Comparison of ENCODE assay signal across 9 mouse cellular contexts in genomic region chr10:81410350-81410749, GRCm38 (mm10). TPM values are rescaled to one million over a fixed set of nuclear protein-coding genes. Genes with fewer than 3 reads are reported as not detected.
DNase-seq lines count a peak whose midpoint lies in the region; ATAC-seq and TF ChIP-seq lines count a peak whose summit lies in the region.
"Had no signal": no experiment of that assay in that cellular context is flagged by ENCODE, and none has a peak within 500 bp of the region (broad histone marks: within the 10 kb centered on the region; RNA-seq: fewer than 3 reads in every experiment).

No protein-coding gene starts in this region.

- ATAC-seq in intestine, embryonic 16.5 days = no peak
- no peak for ATAC-seq in neural tube, embryonic 12.5 days (ENCODE audit: low FRiP score, low read depth)

- peak overlapping the region; percentile 97 for H3K27ac ChIP-seq in left cerebral cortex, adult 2 months
- peak overlapping the region; percentile 91 for H3K27ac ChIP-seq in intestine, embryonic 16.5 days (ENCODE audit: low read length)
- no peak overlapping the region for H3K27ac ChIP-seq in neural tube, embryonic 12.5 days

- H3K4me1 ChIP-seq in intestine, embryonic 16.5 days (ENCODE audit: control insufficient read depth, insufficient read depth, low read length) = peaks cover 88% of the 10 kb centered on the region
- peaks cover 77% of the 10 kb centered on the region for H3K4me1 ChIP-seq in neural tube, embryonic 12.5 days

- no peak overlapping the region for H3K4me2 ChIP-seq in intestine, embryonic 16.5 days (ENCODE audit: low read depth, low read length)
- H3K4me2 ChIP-seq in neural tube, embryonic 12.5 days (replicated peaks) = peak overlapping the region; percentile 14

- H3K27me3 ChIP-seq in intestine, embryonic 16.5 days (replicated peaks; ENCODE audit: control insufficient read depth, insufficient read depth, low read length) = peaks cover 4% of the 10 kb centered on the region; the same call in 1 of the 2 replicates
- peaks cover 23% of the 10 kb centered on the region for H3K27me3 ChIP-seq in neural tube, embryonic 12.5 days (replicated peaks)

- no peaks in the 10 kb centered on the region for H3K9me3 ChIP-seq in intestine, embryonic 16.5 days (ENCODE audit: control insufficient read depth, low read length)
- no peaks in the 10 kb centered on the region for H3K9me3 ChIP-seq in neural tube, embryonic 12.5 days

- no peak for TF ChIP-seq CTCF in left cerebral cortex, adult 2 months (IDR thresholded peaks at IDR 0.05)

- peaks cover 13% of the 10 kb centered on the region for H3K36me3 ChIP-seq in intestine, embryonic 16.5 days (ENCODE audit: control insufficient read depth, insufficient read depth, low read length)
- H3K36me3 ChIP-seq in neural tube, embryonic 12.5 days = peaks cover 7% of the 10 kb centered on the region

- DNase-seq in adrenal gland, adult (ENCODE audit: inconsistent age in 2 of 2, low spot score in 1 of 2) = peak; percentile 44 to 62
- DNase-seq in adrenal gland, postnatal 14 days = no peak
- no peak for DNase-seq in left cerebral cortex, adult 2 months (ENCODE audit: extremely low spot score in 1 of 2, low spot score in 2 of 2)
- no peak for DNase-seq in left cerebral cortex, postnatal 10 days (ENCODE audit: extremely low spot score in 1 of 2, low spot score in 2 of 2)
- no peak for DNase-seq in right cerebral cortex, adult 2 months (ENCODE audit: low spot score in 2 of 2)
- no peak for DNase-seq in frontal cortex, postnatal 25 days (ENCODE audit: low spot score in 2 of 2)

- H3K4me3 ChIP-seq in left cerebral cortex, adult 2 months = no peak overlapping the region
- H3K4me3 ChIP-seq in intestine, embryonic 16.5 days (ENCODE audit: low read length) = no peak overlapping the region
- H3K4me3 ChIP-seq in neural tube, embryonic 12.5 days = no peak overlapping the region

- intact Hi-C loops in left cerebral cortex, adult 2 months (cut with DNase I) = no loop called here
- intact Hi-C loops in left cerebral cortex, postnatal 10 days (cut with DNase I) = no loop called here

- 0 out of 2 replicates have a peak overlapping the region, but pooled peaks have one; percentile 30 for H3K9ac ChIP-seq in intestine, embryonic 16.5 days (ENCODE audit: low read depth, low read length)
- H3K9ac ChIP-seq in neural tube, embryonic 12.5 days = 0 out of 2 replicates have a peak overlapping the region, but pooled peaks have one; percentile 35

- WGBS in intestine, embryonic 16.5 days = 67% methylated on average over 4 of the region's 4 CpGs
- WGBS in neural tube, embryonic 12.5 days = 67% methylated on average over 4 of the region's 4 CpGs

RNA-seq across cellular contexts. Expression of gene Smim24, which starts 17.5 kb away (rescaled TPM):
- total RNA-seq in adrenal gland, postnatal 14 days (2021) = 0.94 and 1.9 TPM in 2 replicates
- 1 to 10 TPM; 1.3 to 1.4 TPM for total RNA-seq in left cerebral cortex, adult 2 months (2021)
- 1 to 10 TPM; 2.0 to 2.2 TPM for total RNA-seq in left cerebral cortex, postnatal 10 days (2021)
- polyA plus RNA-seq in intestine, embryonic 16.5 days (2015; fragmentation: Nextera tagmentation; extraction: Ambion mirVana) = 426 and 504 TPM in 2 replicates
- polyA plus RNA-seq in neural tube, embryonic 12.5 days (2016; fragmentation: Nextera tagmentation; extraction: Ambion mirVana) = 2.1 and 2.7 TPM in 2 replicates

RNA-seq across cellular contexts. Expression of gene Gm48552, which starts 21.5 kb away (rescaled TPM):
- total RNA-seq in adrenal gland, postnatal 14 days (2021) = 0.64 and 2.1 TPM in 2 replicates
- 1 to 10 TPM; 5.1 to 7.1 TPM for total RNA-seq in left cerebral cortex, adult 2 months (2021)
- 1 to 10 TPM; 2.5 to 3.5 TPM for total RNA-seq in left cerebral cortex, postnatal 10 days (2021)
- polyA plus RNA-seq in intestine, embryonic 16.5 days (2015; fragmentation: Nextera tagmentation; extraction: Ambion mirVana) = 0.55 and 1.8 TPM in 2 replicates
- polyA plus RNA-seq in neural tube, embryonic 12.5 days (2016; fragmentation: Nextera tagmentation; extraction: Ambion mirVana) = 2.3 and 2.5 TPM in 2 replicates
- total RNA-seq: hematopoietic stem cell, adult 5-6 weeks had no signal

RNA-seq across cellular contexts. Expression of gene Gm48551, which starts 26.1 kb away (rescaled TPM):
- total RNA-seq in adrenal gland, postnatal 14 days (2021) = 0.48 and 1.6 TPM in 2 replicates
- total RNA-seq in left cerebral cortex, adult 2 months (2021) = 1 to 10 TPM; 2.0 to 3.4 TPM
- 1 to 10 TPM; 3.4 to 5.0 TPM for total RNA-seq in left cerebral cortex, postnatal 10 days (2021)
- 2.9 and 3.7 TPM in 2 replicates for polyA plus RNA-seq in intestine, embryonic 16.5 days (2015; fragmentation: Nextera tagmentation; extraction: Ambion mirVana)
- polyA plus RNA-seq in neural tube, embryonic 12.5 days (2016; fragmentation: Nextera tagmentation; extraction: Ambion mirVana) = 5.0 and 5.3 TPM in 2 replicates

RNA-seq across cellular contexts. Expression of gene Dohh, which starts 26.1 kb away (rescaled TPM):
- 52.6 and 55.6 TPM in 2 replicates for total RNA-seq in adrenal gland, postnatal 14 days (2021)
- total RNA-seq in left cerebral cortex, adult 2 months (2021) = 10 to 100 TPM; 87.1 to 95.1 TPM
- total RNA-seq in left cerebral cortex, postnatal 10 days (2021) = 10 to 100 TPM; 79.3 to 83.5 TPM
- polyA plus RNA-seq in intestine, embryonic 16.5 days (2015; fragmentation: Nextera tagmentation; extraction: Ambion mirVana) = 102 and 109 TPM in 2 replicates
- 75.6 and 77.9 TPM in 2 replicates for polyA plus RNA-seq in neural tube, embryonic 12.5 days (2016; fragmentation: Nextera tagmentation; extraction: Ambion mirVana)

RNA-seq across cellular contexts. Expression of gene Fzr1, which starts 32.0 kb away (rescaled TPM):
- total RNA-seq in adrenal gland, postnatal 14 days (2021) = 40.5 and 43.3 TPM in 2 replicates
- 10 to 100 TPM; 69.1 to 70.6 TPM for total RNA-seq in left cerebral cortex, adult 2 months (2021)
- 10 to 100 TPM; 85.7 to 94.7 TPM for total RNA-seq in left cerebral cortex, postnatal 10 days (2021)
- polyA plus RNA-seq in intestine, embryonic 16.5 days (2015; fragmentation: Nextera tagmentation; extraction: Ambion mirVana) = 73.2 and 78.7 TPM in 2 replicates
- polyA plus RNA-seq in neural tube, embryonic 12.5 days (2016; fragmentation: Nextera tagmentation; extraction: Ambion mirVana) = 136 and 138 TPM in 2 replicates

Comparison
In these comparisons a context has a peak if more than half of its experiments do, and no peak if none do; other contexts are left out.
1. DNase-seq: peak in adrenal gland, adult (2 of 2); none in adrenal gland, postnatal 14 days (single experiment), left cerebral cortex, adult 2 months (0 of 2), left cerebral cortex, postnatal 10 days (0 of 2), right cerebral cortex, adult 2 months (0 of 2) and frontal cortex, postnatal 25 days (0 of 2).